Mouse (Mus musculus): ENCODE measurements at regions not wholly inside any gene's neighbourhood (a gene's known extent, or its start where the extent isn't known, plus 50 kb on each side); places are given as distances from the start of the nearest gene placed in this dataset.

GRCm38 (mm10) chr16:19882961-19883360 is 99.9 kb downstream of the Klhl6 start:
- TF ChIP-seq EP300 (IDR thresholded peaks at IDR 0.05; ENCODE audit: insufficient read depth, low read depth, low read length) (no peak), POLR2A (IDR thresholded peaks at IDR 0.05; ENCODE audit: insufficient read depth, low read length) (no peak)
